Mouse (Mus musculus) stomach, embryonic 16.5 days (tissue): Measurements from ENCODE around the gene Ptprd. TPM values are rescaled to one million over a fixed set of nuclear protein-coding genes. Genes with fewer than 3 reads are reported as not detected.

Experiments
- ATAC-seq: fragments of 200-750 bp; cut with Nextera tagmentation; 2 replicates; pipeline ENCODE4 v1.8.0; 2017; ENCODE audit warnings: moderate number of reproducible peaks, moderate TSS enrichment; ENCODE audit not compliant: insufficient read depth, low FRiP score
- H3K27ac ChIP-seq: fragments of 300-500 bp; sonication (generic); 2 replicates; pipeline ENCODE4 v1.5.1; 2014; ENCODE audit warnings: low read length
- H3K27me3 ChIP-seq: fragments of 300-500 bp; sonication (generic); 2 replicates; pipeline ENCODE4 v1.6.1; 2014; ENCODE audit warnings: low read length, control low read depth, mixed read lengths; ENCODE audit not compliant: control insufficient read depth, insufficient read depth
- H3K36me3 ChIP-seq: fragments of 300-500 bp; sonication (generic); 2 replicates; pipeline ENCODE4 v1.6.1; 2014; ENCODE audit warnings: low read length; ENCODE audit not compliant: control insufficient read depth, insufficient read depth
- H3K4me1 ChIP-seq: fragments of 300-500 bp; sonication (generic); 2 replicates; pipeline ENCODE4 v1.6.1; 2014; ENCODE audit warnings: low read length, control low read depth, mixed read lengths; ENCODE audit not compliant: control insufficient read depth, insufficient read depth
- H3K4me2 ChIP-seq: fragments of 300-500 bp; sonication (generic); 2 replicates; pipeline ENCODE4 v1.6.1; 2014; ENCODE audit warnings: low read depth, low read length, mixed read lengths
- H3K4me3 ChIP-seq: fragments of 300-500 bp; sonication (generic); replicated peaks from 2 replicates; pipeline ENCODE4 v1.5.1; 2014; ENCODE audit warnings: mild to moderate bottlenecking, low read length
- H3K9ac ChIP-seq: fragments of 300-500 bp; sonication (generic); 2 replicates; pipeline ENCODE4 v1.6.1; 2014; ENCODE audit warnings: low read length
- H3K9me3 ChIP-seq: fragments of 300-500 bp; sonication (generic); replicated peaks from 2 replicates; pipeline ENCODE4 v1.6.1; 2016; ENCODE audit warnings: low read length, control low read depth; ENCODE audit not compliant: control insufficient read depth
- WGBS: fragments of 180-500 bp; shearing (Covaris S2); extraction: QIAGEN DNeasy Blood & Tissue Kit; methylation state at CpG from one replicate; pipeline ENCODE4 v1.1.7; 2014; 5-methylcytosine and 5-hydroxymethylcytosine counted together
- polyA plus RNA-seq: library from polyadenylated mRNA; unstranded; fragments of >200 nt; fragmentation: Nextera tagmentation; extraction: Ambion mirVana; gene quantifications from 2 replicates; pipeline ENCODE4 v1.2.1, GENCODE M21; 2015

Ptprd gene
- polyA plus RNA-seq, 1 experiment from 2014 or later, result 11.0 TPM

GRCm38 (mm10) chr4:76241542-76241941, 1970.2 kb downstream of the Ptprd start:
- no peak overlapping the region for H3K27ac ChIP-seq
- H3K4me2 ChIP-seq, result no peak overlapping the region
- H3K27me3 ChIP-seq, result no peaks in the 10 kb centered on the region
- no peaks in the 10 kb centered on the region for H3K36me3 ChIP-seq
- no peaks in the 10 kb centered on the region for H3K9me3 ChIP-seq
- no peak for ATAC-seq
- H3K4me3 ChIP-seq, result no peak overlapping the region
- no peak overlapping the region for H3K9ac ChIP-seq
- no peaks in the 10 kb centered on the region for H3K4me1 ChIP-seq

- 30% methylated on average over 3 of the region's 3 CpGs for WGBS
- ATAC-seq, result no peak
Observed at GRCm38 (mm10) chr4:76241140-76241539, 1970.6 kb downstream of the Ptprd start.

DNA sequence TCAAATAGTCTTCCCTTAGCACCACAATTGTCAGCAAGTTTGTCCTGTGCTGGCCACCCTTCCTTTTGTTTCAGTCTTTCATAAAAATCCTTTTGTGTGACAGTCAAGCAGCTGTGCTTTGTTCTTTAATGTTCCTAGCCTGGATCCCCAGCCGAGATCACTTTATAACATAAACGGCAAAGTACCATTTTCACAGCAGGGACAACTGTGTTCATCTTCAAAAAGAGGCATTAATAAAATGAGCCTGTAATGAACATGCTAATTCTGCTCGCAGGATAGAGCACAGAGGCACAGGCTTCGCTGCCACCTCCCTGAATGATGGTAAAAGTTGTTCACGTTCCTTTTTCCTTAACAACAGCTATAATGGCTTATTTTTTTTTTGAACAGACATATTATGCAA, 1972.7 kb downstream of the Ptprd start:
- Histone ChIP-seq H3K27ac (no peak overlapping the region), H3K9ac (no peak overlapping the region), H3K4me3 (no peak overlapping the region), H3K9me3 (no peaks in the 10 kb centered on the region), H3K27me3 (no peaks in the 10 kb centered on the region), H3K4me2 (no peak overlapping the region), H3K36me3 (no peaks in the 10 kb centered on the region), H3K4me1 (no peaks in the 10 kb centered on the region)
- WGBS, result 64% methylated on average over 5 of the region's 5 CpGs
- no peak for ATAC-seq

More at GRCm38 (mm10) chr4:76241140-76241539, 1970.6 kb downstream of the Ptprd start:
- no peaks in the 10 kb centered on the region for H3K36me3 ChIP-seq
- H3K4me2 ChIP-seq, result no peak overlapping the region
- H3K27me3 ChIP-seq, result no peaks in the 10 kb centered on the region
- H3K4me3 ChIP-seq, result no peak overlapping the region
- H3K9me3 ChIP-seq, result no peaks in the 10 kb centered on the region
- no peak overlapping the region for H3K9ac ChIP-seq
- no peak overlapping the region for H3K27ac ChIP-seq
- no peaks in the 10 kb centered on the region for H3K4me1 ChIP-seq

- no peak for ATAC-seq
- no peaks in the 10 kb centered on the region for H3K27me3 ChIP-seq
- WGBS, result 72% methylated on average over 5 of the region's 5 CpGs
Observed at GRCm38 (mm10) chr4:76238577-76238976, 1973.2 kb downstream of the Ptprd start.

DNA sequence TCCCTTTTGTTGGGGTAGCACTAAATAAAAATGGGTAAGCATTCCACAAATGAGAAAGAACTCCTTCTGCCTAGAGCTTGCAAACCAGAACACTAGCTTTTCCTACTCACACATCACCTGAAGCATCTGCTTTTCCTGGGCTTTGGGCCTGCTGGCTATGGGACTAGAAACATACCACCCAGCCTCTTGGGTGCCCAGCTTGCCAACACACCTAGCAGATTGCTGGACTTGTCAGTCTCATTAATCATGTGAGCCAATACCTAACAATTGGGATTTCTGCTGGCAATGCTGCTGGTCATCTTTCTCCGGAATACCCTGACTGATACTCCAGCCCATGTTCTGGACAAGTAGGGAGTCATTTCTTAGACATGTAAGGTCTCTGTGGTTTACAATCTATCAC, 1973.9 kb downstream of the Ptprd start:
- H3K27me3 ChIP-seq, result no peaks in the 10 kb centered on the region
- no peak overlapping the region for H3K27ac ChIP-seq
- no peak overlapping the region for H3K4me2 ChIP-seq
- H3K4me1 ChIP-seq, result no peaks in the 10 kb centered on the region
- no peak for ATAC-seq
- 78% methylated on average over 1 of the region's 1 CpGs for WGBS
- H3K9me3 ChIP-seq, result no peaks in the 10 kb centered on the region
- no peak overlapping the region for H3K4me3 ChIP-seq
- no peak overlapping the region for H3K9ac ChIP-seq
- H3K36me3 ChIP-seq, result no peaks in the 10 kb centered on the region

More at GRCm38 (mm10) chr4:76238577-76238976, 1973.2 kb downstream of the Ptprd start:
- H3K36me3 ChIP-seq, result no peaks in the 10 kb centered on the region
- no peaks in the 10 kb centered on the region for H3K4me1 ChIP-seq
- no peak overlapping the region for H3K9ac ChIP-seq
- H3K4me3 ChIP-seq, result no peak overlapping the region
- H3K4me2 ChIP-seq, result no peak overlapping the region
- H3K27ac ChIP-seq, result no peak overlapping the region
- H3K9me3 ChIP-seq, result no peaks in the 10 kb centered on the region

DNA sequence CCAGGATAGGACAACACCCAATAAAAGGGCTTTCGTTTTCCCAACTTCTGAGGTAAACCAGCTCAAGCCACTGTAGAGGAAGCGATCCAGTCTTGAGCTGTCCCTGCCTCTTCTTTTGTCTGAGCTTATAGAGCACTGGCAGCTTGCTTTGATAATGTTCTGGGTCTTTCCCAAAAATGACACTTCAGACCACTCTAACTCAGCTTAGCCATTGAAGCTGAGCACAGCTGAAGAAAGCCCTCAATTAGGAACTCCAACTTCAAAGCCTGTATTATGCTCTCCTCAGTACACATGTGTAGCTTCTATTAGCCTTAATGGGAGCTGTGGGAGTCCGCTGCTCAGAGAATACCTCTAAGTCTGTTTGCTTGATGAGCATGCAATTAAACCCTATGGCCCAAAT, 1988.0 kb downstream of the Ptprd start:
- ATAC-seq, result no peak

DNA sequence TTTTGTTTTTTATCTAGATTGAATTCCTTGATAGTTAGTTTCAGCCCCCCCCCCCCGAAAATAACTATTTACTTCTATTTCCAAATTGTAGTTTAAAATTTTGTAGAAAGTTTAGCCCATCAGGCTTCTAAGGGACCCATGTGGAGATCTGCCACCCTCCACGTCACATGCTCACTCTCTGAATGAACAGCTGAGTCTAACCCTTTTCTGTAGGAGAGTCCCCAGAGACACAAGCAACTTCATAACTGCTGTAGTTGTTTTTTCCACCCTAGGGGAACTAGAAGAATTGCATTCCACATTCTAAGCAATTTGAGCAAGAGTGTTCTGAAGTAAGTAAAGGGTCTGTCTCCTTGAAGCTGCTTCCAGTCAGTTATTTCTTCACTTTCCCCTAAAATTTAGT, 1989.2 kb downstream of the Ptprd start:
- Histone ChIP-seq H3K9ac (no peak overlapping the region), H3K4me1 (no peaks in the 10 kb centered on the region), H3K4me2 (no peak overlapping the region), H3K27ac (no peak overlapping the region), H3K4me3 (no peak overlapping the region), H3K36me3 (no peaks in the 10 kb centered on the region), H3K9me3 (no peaks in the 10 kb centered on the region), H3K27me3 (no peaks in the 10 kb centered on the region)
- 73% methylated on average over 2 of the region's 2 CpGs for WGBS
- ATAC-seq, result no peak

More for the DNA sequence above, 1988.0 kb downstream of the Ptprd start:
- no peak overlapping the region for H3K4me2 ChIP-seq
- H3K27me3 ChIP-seq, result no peaks in the 10 kb centered on the region
- no peaks in the 10 kb centered on the region for H3K4me1 ChIP-seq
- no peaks in the 10 kb centered on the region for H3K36me3 ChIP-seq
- H3K27ac ChIP-seq, result no peak overlapping the region
- H3K9ac ChIP-seq, result no peak overlapping the region
- H3K9me3 ChIP-seq, result no peaks in the 10 kb centered on the region
- H3K4me3 ChIP-seq, result no peak overlapping the region
- WGBS, result 87% methylated on average over 3 of the region's 3 CpGs

- Histone ChIP-seq H3K36me3 (no peaks in the 10 kb centered on the region), H3K27me3 (no peaks in the 10 kb centered on the region), H3K4me3 (no peak overlapping the region), H3K27ac (no peak overlapping the region), H3K9ac (no peak overlapping the region), H3K4me1 (no peaks in the 10 kb centered on the region), H3K9me3 (no peaks in the 10 kb centered on the region), H3K4me2 (no peak overlapping the region)
- 89% methylated on average over 1 of the region's 1 CpGs for WGBS
- no peak for ATAC-seq
Observed at GRCm38 (mm10) chr4:76218065-76218464, 1993.7 kb downstream of the Ptprd start.

DNA sequence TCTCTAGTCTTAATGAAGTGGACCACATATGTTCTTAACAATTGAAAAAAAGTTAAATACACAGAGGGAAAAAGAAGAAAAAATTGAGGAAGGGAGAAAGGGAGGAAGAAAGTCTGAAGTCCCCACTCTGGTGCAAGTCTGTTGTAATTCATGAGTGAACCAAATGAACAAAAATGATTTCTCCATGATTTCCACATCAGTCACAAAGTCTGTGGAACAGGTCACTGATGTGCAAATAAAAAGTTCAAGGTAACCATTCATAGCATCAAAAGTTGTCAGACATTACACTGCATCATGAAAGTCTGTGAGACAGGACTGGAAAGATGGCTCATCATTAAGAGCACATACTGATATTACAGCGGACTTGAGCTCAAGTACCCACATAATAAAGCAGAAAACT, 1996.6 kb downstream of the Ptprd start:
- Histone ChIP-seq H3K4me1 (no peaks in the 10 kb centered on the region), H3K36me3 (no peaks in the 10 kb centered on the region), H3K4me2 (no peak overlapping the region), H3K9ac (no peak overlapping the region), H3K4me3 (no peak overlapping the region), H3K27me3 (no peaks in the 10 kb centered on the region), H3K9me3 (no peaks in the 10 kb centered on the region), H3K27ac (no peak overlapping the region)
- 96% methylated on average over 1 of the region's 1 CpGs for WGBS
- no peak for ATAC-seq

GRCm38 (mm10) chr4:76199321-76199720, 2012.4 kb downstream of the Ptprd start:
- Histone ChIP-seq H3K9me3 (no peaks in the 10 kb centered on the region), H3K27ac (no peak overlapping the region), H3K36me3 (no peaks in the 10 kb centered on the region), H3K4me2 (no peak overlapping the region), H3K27me3 (no peaks in the 10 kb centered on the region), H3K9ac (no peak overlapping the region), H3K4me1 (no peaks in the 10 kb centered on the region), H3K4me3 (no peak overlapping the region)
- 36% methylated on average over 1 of the region's 1 CpGs for WGBS
- no peak for ATAC-seq
